Mouse (Mus musculus) MEL (cell line): Measurements from ENCODE around the gene Olfr54.

Experiments
- CTCF ChIP-seq, 3 experiments: IDR thresholded peaks in 2 of 3; conservative IDR thresholded peaks in 1 of 3; 2 replicates each; pipeline ENCODE4 v1.5.1; 2011 to 2012; ENCODE audit warnings: low read length in 3 of 3, low read depth in 2 of 3, mild to moderate bottlenecking in 2 of 3, improper control_type of control experiment in 1 of 3, inconsistent platforms in 1 of 3, mixed read lengths in 1 of 3, moderate library complexity in 1 of 3; ENCODE audit not compliant: control insufficient read depth in 1 of 3, insufficient read depth in 1 of 3, poor library complexity in 1 of 3, severe bottlenecking in 1 of 3
- GATA1 ChIP-seq: IDR thresholded peaks from 2 replicates; pipeline ENCODE4 v1.6.1; 2011; ENCODE audit warnings: low read depth, low read length, improper control_type of control experiment
- POLR2A ChIP-seq, 2 experiments: IDR thresholded peaks; 2 replicates each; pipeline ENCODE4 v1.6.1; 2011 to 2012; ENCODE audit warnings: low read length in 2 of 2, mild to moderate bottlenecking in 2 of 2, control low read depth in 1 of 2, improper control_type of control experiment in 1 of 2, low read depth in 1 of 2, moderate library complexity in 1 of 2; ENCODE audit not compliant: control insufficient read depth in 1 of 2, insufficient read depth in 1 of 2, poor library complexity in 1 of 2
- TCF12 ChIP-seq: IDR thresholded peaks from 2 replicates; pipeline ENCODE4 v1.6.1; 2014; ENCODE audit warnings: low read depth, mild to moderate bottlenecking, inconsistent platforms, low read length, improper control_type of control experiment, moderate library complexity

- TF ChIP-seq POLR2A (IDR thresholded peaks at IDR 0.05; ENCODE audit: control insufficient read depth in 1 of 2, insufficient read depth in 1 of 2, low read depth in 1 of 2, low read length in 2 of 2, poor library complexity in 1 of 2), result no peak
- no peak for TF ChIP-seq CTCF (IDR thresholded peaks at IDR 0.05 in 2 of 3, conservative IDR thresholded peaks at IDR 0.05 in 1 of 3; ENCODE audit: control insufficient read depth in 1 of 3, insufficient read depth in 1 of 3, low read depth in 2 of 3, low read length in 3 of 3, poor library complexity in 1 of 3, severe bottlenecking in 1 of 3)
- TF ChIP-seq GATA1, result no peak
- TF ChIP-seq TCF12, result no peak
Observed at GRCm38 (mm10) chr11:51059151-51059571, 45.1 kb downstream of the Olfr54 start, which contains the start of gene Zfp354a.
